Mouse (Mus musculus): ENCODE measurements around the gene Gm3448.
A peak's percentile ranks its signal among the peaks of the same experiment; 100 is the strongest.

- TF ChIP-seq POLR2A (IDR thresholded peaks at IDR 0.05; ENCODE audit: low read depth, low read length), result no peak
- TF ChIP-seq CTCF (IDR thresholded peaks at IDR 0.05; ENCODE audit: extremely low read depth, insufficient read depth, insufficient read length, insufficient replicate concordance), result peak; percentile 24; the same call in 1 of the 2 replicates
Measured at GRCm38 (mm10) chr17:15065391-15066024, 24.2 kb upstream of the Gm3448 start.

All from spleen, adult 2 months (tissue).